Mouse (Mus musculus) embryonic facial prominence, embryonic 15.5 days (tissue): ENCODE measurements around the gene Btbd16. TPM values are rescaled to one million over a fixed set of nuclear protein-coding genes. Genes with fewer than 3 reads are reported as not detected.

Experiments used
- ATAC-seq: fragments of 200-750 bp; cut with Nextera tagmentation; 2 replicates; pipeline ENCODE4 v1.8.0; 2017; ENCODE audit warnings: low read depth, moderate TSS enrichment; ENCODE audit not compliant: insufficient number of reproducible peaks, low FRiP score, low TSS enrichment
- H3K27ac ChIP-seq: fragments of 300-500 bp; sonication (generic); replicated peaks from 2 replicates; pipeline ENCODE4 v1.5.1; 2015; ENCODE audit warnings: mild to moderate bottlenecking, inconsistent platforms
- H3K27me3 ChIP-seq: fragments of 300-500 bp; sonication (generic); 2 replicates; pipeline ENCODE4 v1.6.1; 2015; ENCODE audit warnings: inconsistent platforms
- H3K36me3 ChIP-seq: fragments of 300-500 bp; sonication (generic); 2 replicates; pipeline ENCODE4 v1.6.1; 2015; ENCODE audit warnings: mild to moderate bottlenecking, inconsistent platforms
- H3K4me1 ChIP-seq: fragments of 300-500 bp; sonication (generic); 2 replicates; pipeline ENCODE4 v1.6.1; 2015; ENCODE audit warnings: inconsistent platforms
- H3K4me2 ChIP-seq: fragments of 300-500 bp; sonication (generic); replicated peaks from 2 replicates; pipeline ENCODE4 v1.6.1; 2015; ENCODE audit warnings: mild to moderate bottlenecking, inconsistent platforms
- H3K4me3 ChIP-seq: fragments of 300-500 bp; sonication (generic); replicated peaks from 2 replicates; pipeline ENCODE4 v1.5.1; 2015; ENCODE audit warnings: mild to moderate bottlenecking, inconsistent platforms
- H3K9ac ChIP-seq: fragments of 300-500 bp; sonication (generic); 2 replicates; pipeline ENCODE4 v1.6.1; 2015; ENCODE audit warnings: inconsistent platforms
- H3K9me3 ChIP-seq: fragments of 300-500 bp; sonication (generic); replicated peaks from 2 replicates; pipeline ENCODE4 v1.6.1; 2016; ENCODE audit warnings: inconsistent platforms
- WGBS: fragments of 180-500 bp; shearing (Covaris S2); methylation state at CpG from one replicate; pipeline ENCODE4 v1.1.7; 2015; 5-methylcytosine and 5-hydroxymethylcytosine counted together
- polyA plus RNA-seq: library from polyadenylated mRNA; unstranded; fragments of >200 nt; fragmentation: Nextera tagmentation; extraction: Ambion mirVana; gene quantifications from 2 replicates; pipeline ENCODE4 v1.2.1, GENCODE M21; 2015

Btbd16 gene
- polyA plus RNA-seq, 1 experiment from 2014 or later = not detected

GRCm38 (mm10) chr7:130865613-130866591 is 92.0 kb downstream of the Btbd16 start, which contains the start of gene Plekha1:
Gene Plekha1 (plus strand): TSS chr7:130865756.
- Histone ChIP-seq H3K27me3 (no peaks in the 10 kb centered on the region), H3K27ac (peak within 1 kb of the TSS; percentile 79), H3K36me3 (no peaks in the 10 kb centered on the region), H3K4me1 (peaks cover 22% of the 10 kb centered on the region), H3K4me3 (peak within 1 kb of the TSS; percentile 85), H3K4me2 (peak within 1 kb of the TSS; percentile 59), H3K9me3 (no peaks in the 10 kb centered on the region), H3K9ac (peak within 1 kb of the TSS; percentile 81)
- WGBS = under 1% methylated on average over 108 of the region's 114 CpGs
- peak; percentile 99 for ATAC-seq

- Histone ChIP-seq H3K9ac (peak overlapping the region; percentile 81), H3K4me1 (peaks cover 15% of the 10 kb centered on the region), H3K9me3 (no peaks in the 10 kb centered on the region), H3K27ac (peak overlapping the region; percentile 79; the same call in 1 of the 2 replicates), H3K4me2 (peak overlapping the region; percentile 59), H3K27me3 (no peaks in the 10 kb centered on the region), H3K36me3 (no peaks in the 10 kb centered on the region), H3K4me3 (peak overlapping the region; percentile 85)
- 3% methylated on average over 13 of the region's 13 CpGs for WGBS
- ATAC-seq = no peak
Measured at GRCm38 (mm10) chr7:130866640-130867039, 92.8 kb downstream of the Btbd16 start.

GRCm38 (mm10) chr7:130867256-130867655 is 93.4 kb downstream of the Btbd16 start:
- H3K27ac ChIP-seq = no peak overlapping the region
- no peaks in the 10 kb centered on the region for H3K9me3 ChIP-seq
- H3K4me3 ChIP-seq = no peak overlapping the region; the same call in 1 of the 2 replicates
- H3K4me1 ChIP-seq = peaks cover 10% of the 10 kb centered on the region
- H3K36me3 ChIP-seq = no peaks in the 10 kb centered on the region
- WGBS = 59% methylated on average over 3 of the region's 3 CpGs
- H3K27me3 ChIP-seq = no peaks in the 10 kb centered on the region
- no peak overlapping the region for H3K9ac ChIP-seq
- H3K4me2 ChIP-seq = peak overlapping the region; percentile 59; the same call in 1 of the 2 replicates
- no peak for ATAC-seq

Other genes with a start within 250 kb of the Btbd16 start
- 128 and 131 TPM in 2 replicates for gene Nsmce4a, start 201.0 kb upstream of the Btbd16 start, polyA plus RNA-seq
- gene Tacc2, start 196.6 kb upstream of the Btbd16 start, polyA plus RNA-seq = 39.7 and 46.0 TPM in 2 replicates
- 52.9 and 53.4 TPM in 2 replicates for gene Plekha1, start 91.7 kb downstream of the Btbd16 start, polyA plus RNA-seq
- gene Htra1, start 162.0 kb downstream of the Btbd16 start, polyA plus RNA-seq = 116 and 122 TPM in 2 replicates